Mouse (Mus musculus) thymus, adult 2 months (tissue): ENCODE data around the gene Mill2. TPM values are rescaled to one million over a fixed set of nuclear protein-coding genes. Genes with fewer than 3 reads are reported as not detected.
"Not testable (repeated sequence)": the region's sequence is repeated elsewhere in the genome, so short reads cannot be mapped to it uniquely, and the experiment has no call there.

ENCODE experiments used
- DNase-seq: peaks from one replicate; pipeline ENCODE4 v3.0.0; 2021
- H3K27ac ChIP-seq: fragments of 200-500 bp; 2 replicates; pipeline ENCODE4 v1.5.1; 2012; ENCODE audit warnings: low read length, control low read depth; ENCODE audit not compliant: control insufficient read depth, insufficient read depth
- H3K27me3 ChIP-seq: fragments of 200-500 bp; 2 replicates; pipeline ENCODE4 v1.6.1; 2012; ENCODE audit warnings: mild to moderate bottlenecking, low read length, moderate library complexity, mixed read lengths; ENCODE audit not compliant: control insufficient read depth, insufficient read depth
- H3K36me3 ChIP-seq: fragments of 200-500 bp; 2 replicates; pipeline ENCODE4 v1.6.1; 2012; ENCODE audit warnings: mild to moderate bottlenecking, low read length, moderate library complexity; ENCODE audit not compliant: control insufficient read depth, insufficient read depth
- H3K4me1 ChIP-seq: fragments of 200-500 bp; replicated peaks from 2 replicates; pipeline ENCODE4 v1.6.1; 2012; ENCODE audit warnings: low read length; ENCODE audit not compliant: control insufficient read depth, insufficient read depth
- H3K4me3 ChIP-seq: fragments of 200-500 bp; 2 replicates; pipeline ENCODE4 v1.5.1; 2012; ENCODE audit warnings: mild to moderate bottlenecking, low read length, control low read depth, moderate library complexity; ENCODE audit not compliant: control insufficient read depth, insufficient read depth
- CTCF ChIP-seq: fragments of 200-500 bp; IDR thresholded peaks from 2 replicates; pipeline ENCODE4 v1.5.1; 2012; ENCODE audit warnings: mild to moderate bottlenecking, control low read depth, low read length, moderate library complexity, borderline replicate concordance; ENCODE audit not compliant: control insufficient read depth, poor library complexity, insufficient read depth; ENCODE audit errors: extremely low read depth
- POLR2A ChIP-seq: fragments of 200-500 bp; IDR thresholded peaks from 2 replicates; pipeline ENCODE4 v1.6.1; 2012; ENCODE audit warnings: mild to moderate bottlenecking, low read length, control low read depth, moderate library complexity; ENCODE audit not compliant: control insufficient read depth, poor library complexity, insufficient read depth; ENCODE audit errors: extremely low read depth
- WGBS: fragments of 180-500 bp; shearing (Covaris S2); methylation state at CpG from one replicate; pipeline ENCODE4 v1.1.7; 2018; 5-methylcytosine and 5-hydroxymethylcytosine counted together
- polyA plus RNA-seq: library from polyadenylated mRNA; depleted of rRNA; stranded (reverse); fragments of >200 nt; gene quantifications from 2 replicates; pipeline ENCODE4 v1.2.3, GENCODE M21; 2012

Mill2 gene
- polyA plus RNA-seq, 1 experiment, result 1.6 TPM

- no peak for TF ChIP-seq POLR2A
- TF ChIP-seq CTCF, result no peak
- H3K27me3 ChIP-seq, result no peaks in the 10 kb centered on the region; the same call in 1 of the 2 replicates
- no peak for DNase-seq
- H3K27ac ChIP-seq, result no peak overlapping the region
- H3K4me1 ChIP-seq, result peaks cover 10% of the 10 kb centered on the region
- 40% methylated on average over 5 of the region's 5 CpGs for WGBS
- H3K36me3 ChIP-seq, result no peaks in the 10 kb centered on the region
- no peak overlapping the region for H3K4me3 ChIP-seq
Measured at GRCm38 (mm10) chr7:18844811-18845210, 5.0 kb downstream of the Mill2 start.

GRCm38 (mm10) chr7:18848395-18848794 lies 8.6 kb downstream of the Mill2 start:
- WGBS, result 92% methylated on average over 1 of the region's 1 CpGs
- Histone ChIP-seq H3K36me3 (no peaks in the 10 kb centered on the region), H3K27ac (no peak overlapping the region), H3K4me1 (no peaks in the 10 kb centered on the region), H3K4me3 (no peak overlapping the region), H3K27me3 (no peaks in the 10 kb centered on the region; the same call in 1 of the 2 replicates)
- no peak for DNase-seq
- no peak for TF ChIP-seq POLR2A
- no peak for TF ChIP-seq CTCF

- Histone ChIP-seq H3K4me1 (no peaks in the 10 kb centered on the region; the same call in 1 of the 2 replicates), H3K36me3 (no peaks in the 10 kb centered on the region), H3K4me3 (no peak overlapping the region), H3K27me3 (no peaks in the 10 kb centered on the region), H3K27ac (no peak overlapping the region)
- no peak for DNase-seq
- 75% methylated on average over 5 of the region's 5 CpGs for WGBS
- no peak for TF ChIP-seq CTCF
- TF ChIP-seq POLR2A, result no peak
Measured at GRCm38 (mm10) chr7:18858310-18858916, 18.6 kb downstream of the Mill2 start.

- Histone ChIP-seq H3K27me3 (no peaks in the 10 kb centered on the region), H3K4me1 (no peaks in the 10 kb centered on the region; the same call in 1 of the 2 replicates), H3K4me3 (no peak overlapping the region), H3K27ac (no peak overlapping the region), H3K36me3 (no peaks in the 10 kb centered on the region)
- WGBS, result 92% methylated on average over 6 of the region's 6 CpGs
- no peak for TF ChIP-seq POLR2A
- no peak for TF ChIP-seq CTCF
- no peak for DNase-seq
Measured at GRCm38 (mm10) chr7:18862801-18863200, 23.0 kb downstream of the Mill2 start.

DNA sequence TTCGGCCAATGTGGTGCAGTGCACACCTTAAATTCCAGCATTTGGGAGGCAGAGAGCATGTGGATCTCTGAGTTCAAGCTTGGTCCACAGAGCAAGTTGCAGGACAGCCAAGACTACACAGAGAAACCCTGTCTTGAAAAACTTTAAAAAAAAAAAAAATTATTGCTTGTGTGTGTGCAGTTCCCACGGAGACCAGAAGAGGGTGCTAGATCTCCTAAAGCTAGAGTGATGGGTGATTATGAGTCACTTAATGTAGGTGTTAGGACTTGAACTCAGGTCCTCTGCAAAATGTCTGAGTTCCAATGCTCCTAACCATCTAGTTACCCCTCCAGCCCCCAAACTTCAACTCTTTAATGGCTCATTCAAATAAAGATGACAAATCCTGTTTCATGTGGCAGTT lies 28.7 kb downstream of the Mill2 start:
- no peak for DNase-seq
- WGBS, result 92% methylated on average over 2 of the region's 2 CpGs
- Histone ChIP-seq H3K4me3 (no peak overlapping the region), H3K27me3 (no peaks in the 10 kb centered on the region), H3K4me1 (no peaks in the 10 kb centered on the region), H3K27ac (no peak overlapping the region), H3K36me3 (no peaks in the 10 kb centered on the region)
- TF ChIP-seq CTCF (no peak), POLR2A (no peak)

DNA sequence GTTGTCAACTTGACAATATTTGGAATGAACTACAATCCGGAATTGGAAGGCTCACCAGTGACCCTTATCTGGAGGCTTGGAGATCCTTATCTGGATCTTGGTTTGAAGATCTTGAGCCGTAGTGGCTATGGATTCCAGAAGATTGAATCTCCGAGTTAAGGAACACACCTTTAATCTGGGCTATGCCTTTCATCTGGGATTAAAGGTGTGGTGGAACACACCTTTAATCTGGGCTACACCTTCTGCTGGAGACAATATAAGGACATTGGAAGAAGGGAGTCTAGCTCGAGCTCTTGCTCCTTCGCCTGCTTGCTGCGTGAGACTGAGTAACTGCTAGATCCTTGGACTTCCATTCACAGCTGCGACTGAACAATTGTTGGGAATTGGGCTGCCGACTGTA lies 31.3 kb downstream of the Mill2 start, which contains the start of gene Pglyrp1:
Gene Pglyrp1 (plus strand): TSS at position 301 of the 400 bp plus-strand sequence.
- H3K36me3 ChIP-seq, H3K27me3 ChIP-seq, H3K4me1 ChIP-seq, H3K4me3 ChIP-seq, DNase-seq, H3K27ac ChIP-seq: not testable (repeated sequence)
- WGBS, result 86% methylated on average over 1 of the region's 8 CpGs

DNA sequence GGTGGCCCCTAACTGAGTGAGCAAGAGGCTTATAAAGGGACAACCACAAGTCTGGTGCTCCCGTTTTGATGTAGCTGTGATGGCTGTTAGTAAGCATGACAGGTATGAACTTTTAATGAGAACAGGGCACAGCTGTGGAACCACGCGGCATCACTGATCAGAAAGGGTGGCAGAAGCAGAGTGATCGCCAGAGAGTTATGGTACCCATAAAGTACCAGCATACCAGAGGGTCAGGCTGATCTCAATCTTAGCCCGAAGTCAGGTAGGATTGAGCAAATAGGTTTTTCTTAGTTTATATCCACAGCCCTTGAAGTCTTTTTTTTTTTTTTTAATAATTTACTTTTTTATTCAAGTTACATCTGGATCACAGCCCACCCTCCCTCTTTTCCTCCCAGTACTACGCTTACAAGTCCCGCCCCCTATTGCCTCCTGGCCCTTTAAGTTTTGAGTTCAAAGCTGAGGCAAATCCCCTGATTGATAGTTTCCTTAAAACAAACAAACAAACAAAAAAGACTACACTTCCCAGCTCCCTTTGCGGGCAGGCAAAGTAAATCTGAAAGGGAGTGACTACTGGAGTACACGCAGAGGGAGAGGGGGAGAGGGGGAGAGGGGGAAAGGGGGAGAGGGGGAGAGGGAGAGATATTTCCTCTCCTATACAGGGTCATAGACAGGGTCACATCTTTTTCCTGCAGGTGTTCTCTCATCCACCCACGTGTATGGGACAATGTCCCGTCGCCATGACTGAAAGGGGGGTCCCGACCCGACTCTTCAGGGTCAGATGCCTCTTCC lies 32.4 kb downstream of the Mill2 start:
- TF ChIP-seq POLR2A, result no peak
- no peak for TF ChIP-seq CTCF
- no peaks in the 10 kb centered on the region for H3K36me3 ChIP-seq
- DNase-seq, result no peak
- H3K27ac ChIP-seq, result no peak overlapping the region
- no peaks in the 10 kb centered on the region for H3K27me3 ChIP-seq
- 35% methylated on average over 13 of the region's 14 CpGs for WGBS
- no peaks in the 10 kb centered on the region for H3K4me1 ChIP-seq
- H3K4me3 ChIP-seq, result no peak overlapping the region
